Mouse (Mus musculus): ENCODE data around the gene Plac9a. TPM values are rescaled to one million over a fixed set of nuclear protein-coding genes. Genes with fewer than 3 reads are reported as not detected.
"Not testable (repeated sequence)": the region's sequence is repeated elsewhere in the genome, so short reads cannot be mapped to it uniquely, and the experiment has no call there.

Plac9a gene
- 0.48 and 2.3 TPM in 2 replicates for polyA plus RNA-seq (2015; fragmentation: Nextera tagmentation; extraction: Ambion mirVana)

DNA sequence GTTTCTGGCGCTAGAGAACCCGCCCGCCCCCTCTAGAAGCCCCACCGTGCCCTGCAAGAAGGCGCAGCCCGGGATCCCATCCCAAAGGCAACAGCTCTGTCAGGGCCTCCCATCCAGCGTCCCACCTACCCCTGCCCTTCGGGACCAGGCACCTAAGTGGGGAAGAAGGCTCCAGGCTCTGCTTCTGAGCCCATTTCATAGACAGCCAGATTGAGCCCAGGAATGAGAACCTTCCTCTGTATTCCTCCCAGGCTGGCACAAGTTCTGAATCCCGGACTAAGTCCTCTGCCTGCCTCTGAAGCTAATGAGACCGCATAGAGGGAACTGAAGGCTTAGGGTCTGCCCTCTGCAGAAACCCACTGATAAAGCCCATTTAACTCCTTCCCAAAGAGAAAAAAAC is at the start of gene Plac9a:
TSS of gene Plac9a (minus strand) at position 101 of the 400 bp plus-strand sequence.
- not testable (repeated sequence) for H3K4me3 ChIP-seq (replicated peaks); H3K27ac ChIP-seq; H3K36me3 ChIP-seq; H3K9me3 ChIP-seq; H3K4me2 ChIP-seq; H3K4me1 ChIP-seq; H3K27me3 ChIP-seq (replicated peaks); ATAC-seq (ENCODE audit: insufficient read depth, low FRiP score, low read depth); H3K9ac ChIP-seq
- WGBS = no CpG with 5 or more reads among the region's 10 CpGs

DNA sequence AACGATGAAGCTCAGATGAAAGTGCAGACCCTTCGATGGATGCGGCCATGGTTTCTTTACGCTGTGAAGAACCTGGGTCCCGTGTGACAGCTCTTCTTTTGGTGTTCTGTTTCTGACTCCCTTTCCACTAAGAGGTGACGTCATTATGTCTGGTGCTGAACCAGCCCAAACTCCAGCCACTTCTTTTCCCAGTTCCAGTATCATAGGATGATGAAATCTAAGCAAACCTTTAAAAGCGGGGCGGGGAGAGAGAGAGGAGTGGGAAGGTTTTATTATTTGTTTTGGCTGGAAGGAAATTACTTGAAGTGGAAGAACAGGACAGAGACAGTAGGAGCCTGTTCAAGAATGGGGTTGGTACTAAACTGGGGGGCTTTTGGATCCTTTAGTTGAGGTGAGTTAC is 35.1 kb upstream of the Plac9a start, which contains the start of gene Cphx1:
TSS of gene Cphx1 (plus strand) at position 301 of the 400 bp plus-strand sequence.
- H3K4me1 ChIP-seq; H3K27me3 ChIP-seq (replicated peaks); H3K36me3 ChIP-seq; ATAC-seq (ENCODE audit: insufficient read depth, low FRiP score, low read depth); H3K9me3 ChIP-seq; H3K4me2 ChIP-seq; H3K4me3 ChIP-seq (replicated peaks); H3K27ac ChIP-seq; H3K9ac ChIP-seq: not testable (repeated sequence)
- WGBS = no CpG with 5 or more reads among the region's 8 CpGs

DNA sequence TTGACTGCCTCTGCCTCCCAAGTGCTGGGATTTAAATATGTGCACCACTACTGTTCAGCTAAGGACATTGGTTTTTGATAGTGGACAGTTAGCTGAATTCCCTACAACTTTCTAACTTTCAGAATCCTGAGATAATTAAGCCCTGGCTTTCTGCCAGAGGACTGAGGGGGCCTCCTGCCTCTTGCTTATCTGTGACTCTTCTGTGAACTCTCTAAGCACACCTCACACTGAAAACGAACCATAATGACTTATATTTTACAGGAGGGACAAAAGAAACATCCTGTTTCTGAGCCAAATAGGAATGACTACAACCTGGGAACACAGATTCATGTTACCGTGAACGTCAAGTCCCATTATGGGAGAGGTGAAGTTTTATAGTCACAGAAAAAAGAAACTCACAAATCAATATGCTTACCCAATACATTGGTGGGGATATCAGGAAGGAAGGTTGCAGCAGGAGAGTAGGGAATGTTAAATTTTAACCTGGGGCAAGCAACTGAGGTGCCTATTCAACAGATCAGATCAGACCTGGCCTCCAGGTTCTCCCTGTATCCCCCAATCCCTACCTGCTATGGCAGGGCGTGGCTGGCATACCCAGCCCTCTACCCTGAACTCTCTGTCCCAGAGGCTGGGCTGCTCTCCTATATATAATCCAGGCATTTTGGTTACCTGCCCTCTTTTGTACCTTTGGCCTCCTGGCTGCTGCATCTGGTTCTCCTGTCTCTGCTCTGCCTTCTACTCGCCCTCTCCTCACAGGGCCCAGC is 34.1 kb upstream of the Plac9a start:
- H3K27me3 ChIP-seq (replicated peaks); H3K4me2 ChIP-seq; H3K27ac ChIP-seq; H3K9ac ChIP-seq; H3K9me3 ChIP-seq; H3K4me1 ChIP-seq; H3K36me3 ChIP-seq; H3K4me3 ChIP-seq (replicated peaks): not testable (repeated sequence)
- peak; percentile 79; the same call in 1 of the 2 replicates for ATAC-seq (ENCODE audit: insufficient read depth, low FRiP score, low read depth)
- no CpG with 5 or more reads among the region's 5 CpGs for WGBS

DNA sequence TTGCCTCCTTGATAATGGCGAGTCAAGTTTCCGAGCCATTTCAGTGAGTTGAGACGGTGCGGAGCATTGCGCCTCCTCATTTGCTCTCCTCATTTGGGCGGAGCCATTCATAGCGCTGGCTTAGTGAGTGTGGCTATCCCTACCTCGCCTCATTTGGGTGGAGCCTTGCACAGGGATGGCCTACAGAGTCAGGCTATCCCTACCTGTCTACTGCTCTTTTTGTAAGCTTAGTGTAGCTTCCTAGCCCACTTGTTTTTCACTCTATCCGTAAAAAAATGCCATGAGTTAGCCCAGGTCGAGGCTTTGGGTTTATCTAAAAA is 24.6 kb upstream of the Plac9a start, which contains the start of gene Tmem254a:
TSS of gene Tmem254a (minus strand) at position 111 of the 320 bp plus-strand sequence.
- peak; percentile 79 for ATAC-seq (ENCODE audit: insufficient read depth, low FRiP score, low read depth)
- H3K27ac ChIP-seq; H3K27me3 ChIP-seq (replicated peaks); H3K4me3 ChIP-seq (replicated peaks); H3K9ac ChIP-seq; H3K4me1 ChIP-seq; H3K36me3 ChIP-seq; H3K4me2 ChIP-seq; H3K9me3 ChIP-seq: not testable (repeated sequence)
- WGBS = no CpG with 5 or more reads among the region's 10 CpGs

DNA sequence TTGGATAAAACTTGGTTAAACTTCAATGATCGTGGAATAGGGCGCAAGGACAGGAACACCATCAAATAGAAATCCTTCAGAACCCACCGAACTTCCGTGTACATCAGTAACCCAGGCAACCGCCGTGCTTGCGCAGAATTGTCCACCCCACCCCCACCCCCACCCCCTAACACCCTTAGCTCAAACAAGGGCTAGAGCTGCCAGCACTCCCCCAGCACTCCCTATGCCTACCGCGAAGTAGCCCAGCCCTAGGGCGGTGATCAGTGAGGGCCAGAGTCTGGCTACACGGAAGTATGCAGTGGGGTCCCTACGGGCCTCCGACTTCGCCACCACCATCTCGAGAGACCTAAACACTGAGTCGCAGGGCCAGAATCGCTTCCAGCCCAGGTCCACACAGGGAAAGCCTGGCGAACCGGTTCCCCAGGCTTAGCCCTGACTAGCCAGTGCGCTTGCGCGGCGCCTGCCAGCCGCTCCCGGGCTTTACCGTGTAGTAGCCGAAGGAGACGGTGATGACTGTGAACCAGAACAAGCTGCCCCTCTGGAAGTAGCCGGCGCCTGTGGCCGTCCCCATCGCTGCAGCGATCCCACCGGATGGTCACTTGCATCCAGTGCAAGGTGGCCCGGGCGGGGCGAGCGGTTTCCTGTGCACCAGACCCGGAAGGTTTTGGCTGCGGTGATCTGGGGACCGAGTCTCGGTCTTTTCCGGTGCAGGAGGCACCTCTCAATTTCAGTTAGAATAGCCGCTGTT is 24.1 kb upstream of the Plac9a start:
- H3K4me2 ChIP-seq; H3K36me3 ChIP-seq; H3K4me1 ChIP-seq; H3K9me3 ChIP-seq; H3K9ac ChIP-seq; H3K27ac ChIP-seq; H3K4me3 ChIP-seq (replicated peaks); H3K27me3 ChIP-seq (replicated peaks): not testable (repeated sequence)
- ATAC-seq (ENCODE audit: insufficient read depth, low FRiP score, low read depth) = peak; percentile 75
- no CpG with 5 or more reads among the region's 44 CpGs for WGBS

DNA sequence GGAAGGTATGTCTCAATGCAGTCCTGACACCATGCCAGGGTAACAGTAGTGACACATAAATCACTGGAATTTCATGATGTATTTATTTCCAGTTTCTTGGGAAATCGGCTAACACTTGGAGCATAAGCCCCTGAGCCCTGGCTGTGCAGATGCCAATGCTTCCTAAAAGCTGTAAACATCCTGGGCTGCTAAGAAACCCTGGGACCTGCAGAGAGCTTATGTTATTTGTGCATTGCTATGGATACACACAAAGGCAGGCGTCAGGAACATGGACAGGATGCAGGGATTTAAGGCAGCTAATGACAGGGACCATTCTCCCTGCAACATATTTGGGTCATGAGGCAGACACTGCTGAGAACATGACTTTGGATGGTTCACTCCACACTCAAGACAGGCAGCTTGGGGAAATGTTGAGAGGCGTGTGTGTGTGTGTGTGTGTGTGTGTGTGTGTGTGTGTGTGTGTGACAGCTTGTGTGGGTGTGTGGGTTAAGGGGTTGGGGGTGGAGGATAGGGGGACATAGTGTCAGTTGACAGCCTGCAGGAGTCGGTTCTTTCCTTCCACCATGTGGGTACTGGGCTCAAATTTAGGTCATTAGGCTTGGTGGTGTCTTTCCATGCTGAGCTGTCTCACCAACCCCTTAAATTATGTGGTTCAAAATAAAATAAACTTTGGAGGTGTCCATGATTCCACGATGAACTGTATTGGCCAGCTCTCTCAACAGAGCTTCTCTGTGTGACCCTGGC is 15.7 kb upstream of the Plac9a start:
- H3K9ac ChIP-seq; H3K4me1 ChIP-seq; H3K4me3 ChIP-seq (replicated peaks); ATAC-seq (ENCODE audit: insufficient read depth, low FRiP score, low read depth); H3K27me3 ChIP-seq (replicated peaks); H3K9me3 ChIP-seq; H3K4me2 ChIP-seq; H3K36me3 ChIP-seq; H3K27ac ChIP-seq: not testable (repeated sequence)
- no CpG with 5 or more reads among the region's 5 CpGs for WGBS

DNA sequence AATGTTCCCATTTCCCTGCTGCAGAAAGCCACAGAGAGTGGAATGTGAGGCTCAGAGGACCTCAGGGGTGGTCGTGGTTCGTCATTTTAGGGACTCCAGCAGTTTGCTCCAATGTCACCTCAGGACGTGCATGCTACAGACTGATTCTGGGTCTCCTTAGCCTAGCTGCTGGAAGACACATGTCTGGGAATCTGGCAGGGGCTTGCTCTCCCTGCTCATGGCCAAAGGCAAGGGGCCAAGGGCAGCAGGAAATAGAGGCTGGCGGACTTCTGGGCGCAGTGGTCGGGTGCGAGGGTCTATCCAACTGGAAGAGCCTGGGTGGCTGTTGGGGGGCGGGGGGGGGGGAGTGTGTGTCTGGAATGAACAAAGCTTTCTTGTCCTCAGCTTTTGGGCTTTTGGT is 6.1 kb upstream of the Plac9a start:
- H3K27me3 ChIP-seq (replicated peaks); H3K27ac ChIP-seq; H3K4me2 ChIP-seq; H3K9me3 ChIP-seq; ATAC-seq (ENCODE audit: insufficient read depth, low FRiP score, low read depth); H3K9ac ChIP-seq; H3K4me1 ChIP-seq; H3K36me3 ChIP-seq; H3K4me3 ChIP-seq (replicated peaks): not testable (repeated sequence)
- no CpG with 5 or more reads among the region's 8 CpGs for WGBS

DNA sequence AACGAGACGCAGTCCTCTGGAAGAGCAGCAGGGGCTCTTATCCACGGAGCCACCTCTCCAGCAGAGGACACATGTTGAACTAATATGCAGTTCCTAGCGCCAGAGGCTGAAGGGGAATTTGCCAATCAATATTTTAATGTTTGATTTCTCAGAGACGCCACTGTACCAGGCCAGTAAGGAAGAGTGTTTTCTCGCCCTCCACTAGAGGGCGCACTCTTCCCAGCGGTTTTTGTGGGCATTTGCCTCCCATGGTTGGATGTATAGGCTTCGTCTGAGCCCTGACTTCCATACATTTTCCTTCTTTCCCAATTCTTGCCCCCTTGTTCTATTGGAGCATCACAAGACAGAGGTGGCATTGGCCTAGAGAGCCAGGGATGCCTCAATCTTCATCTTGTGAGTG is 4.4 kb upstream of the Plac9a start:
- H3K4me2 ChIP-seq; H3K36me3 ChIP-seq; H3K4me1 ChIP-seq; H3K27me3 ChIP-seq (replicated peaks); H3K4me3 ChIP-seq (replicated peaks); H3K9me3 ChIP-seq; H3K27ac ChIP-seq; H3K9ac ChIP-seq; ATAC-seq (ENCODE audit: insufficient read depth, low FRiP score, low read depth): not testable (repeated sequence)
- WGBS = no CpG with 5 or more reads among the region's 9 CpGs

DNA sequence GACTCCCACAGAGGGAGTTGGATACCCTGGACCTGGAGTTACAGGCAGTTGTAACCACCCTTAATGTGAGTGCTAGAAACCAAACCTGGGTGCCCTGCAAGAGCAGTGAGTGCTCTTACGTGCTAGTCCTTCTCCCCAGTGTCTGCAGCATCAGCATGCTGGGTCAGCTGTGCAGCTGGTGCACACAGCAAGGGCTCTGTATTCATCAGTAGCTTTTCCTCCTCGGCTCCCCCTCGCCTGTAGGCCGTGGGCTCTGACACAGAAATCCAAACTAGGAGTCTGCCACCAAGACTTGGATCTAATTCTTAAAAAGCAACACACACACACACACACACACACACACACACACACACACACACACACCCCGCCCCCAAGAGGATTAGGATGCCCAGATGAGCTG is 2.3 kb upstream of the Plac9a start:
- not testable (repeated sequence) for H3K9me3 ChIP-seq; ATAC-seq (ENCODE audit: insufficient read depth, low FRiP score, low read depth); H3K4me3 ChIP-seq (replicated peaks); H3K4me1 ChIP-seq; H3K36me3 ChIP-seq; H3K4me2 ChIP-seq; H3K27me3 ChIP-seq (replicated peaks); H3K9ac ChIP-seq; H3K27ac ChIP-seq
- 80% methylated on average over 1 of the region's 5 CpGs for WGBS

DNA sequence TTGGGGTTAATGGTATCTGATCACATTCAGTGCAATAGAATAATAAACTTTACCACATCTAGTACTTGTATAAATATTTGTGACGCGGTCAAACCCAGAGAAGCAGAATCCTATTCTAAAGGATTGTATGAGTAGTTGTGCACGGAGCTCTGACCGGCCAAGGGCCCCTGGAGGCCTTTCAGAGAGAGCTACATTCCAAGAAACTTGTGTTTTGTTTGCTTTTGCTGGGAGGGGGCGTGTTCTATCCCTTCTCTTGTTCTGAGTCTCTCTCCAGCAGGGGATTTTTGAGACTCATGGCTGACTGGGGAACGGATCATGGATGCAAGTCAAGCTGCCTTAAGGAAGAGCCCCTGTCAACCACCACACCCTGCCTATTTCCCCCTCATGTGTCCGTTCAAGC is 7.2 kb downstream of the Plac9a start:
- H3K4me1 ChIP-seq; ATAC-seq (ENCODE audit: insufficient read depth, low FRiP score, low read depth); H3K4me2 ChIP-seq; H3K9ac ChIP-seq; H3K27ac ChIP-seq; H3K27me3 ChIP-seq (replicated peaks); H3K9me3 ChIP-seq; H3K36me3 ChIP-seq; H3K4me3 ChIP-seq (replicated peaks): not testable (repeated sequence)
- no CpG with 5 or more reads among the region's 7 CpGs for WGBS

DNA sequence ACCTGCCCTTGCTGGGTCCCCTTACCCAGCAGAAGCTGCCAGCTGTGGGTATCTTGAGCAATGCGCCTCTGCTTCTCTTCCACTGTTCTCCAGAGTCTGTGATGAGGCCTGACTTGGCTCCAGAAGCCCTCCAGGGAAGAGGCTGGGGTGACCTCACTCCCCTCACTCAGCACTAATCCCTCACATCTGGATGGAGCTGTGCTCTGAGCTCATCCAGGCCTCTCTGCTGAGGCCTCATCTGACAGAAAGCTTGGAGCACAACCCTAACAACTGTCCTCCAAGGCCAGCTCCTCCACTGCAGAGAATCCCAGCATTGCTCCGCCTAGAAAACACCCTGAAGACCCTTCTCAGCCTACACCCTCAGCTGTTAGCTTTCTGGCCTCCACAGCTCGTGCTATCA is 8.3 kb downstream of the Plac9a start:
- not testable (repeated sequence) for H3K9ac ChIP-seq; H3K4me1 ChIP-seq; H3K27ac ChIP-seq; H3K36me3 ChIP-seq; H3K9me3 ChIP-seq; H3K27me3 ChIP-seq (replicated peaks); H3K4me3 ChIP-seq (replicated peaks); H3K4me2 ChIP-seq
- no CpG with 5 or more reads among the region's 3 CpGs for WGBS
- ATAC-seq (ENCODE audit: insufficient read depth, low FRiP score, low read depth) = peak; percentile 71; the same call in 1 of the 2 replicates

DNA sequence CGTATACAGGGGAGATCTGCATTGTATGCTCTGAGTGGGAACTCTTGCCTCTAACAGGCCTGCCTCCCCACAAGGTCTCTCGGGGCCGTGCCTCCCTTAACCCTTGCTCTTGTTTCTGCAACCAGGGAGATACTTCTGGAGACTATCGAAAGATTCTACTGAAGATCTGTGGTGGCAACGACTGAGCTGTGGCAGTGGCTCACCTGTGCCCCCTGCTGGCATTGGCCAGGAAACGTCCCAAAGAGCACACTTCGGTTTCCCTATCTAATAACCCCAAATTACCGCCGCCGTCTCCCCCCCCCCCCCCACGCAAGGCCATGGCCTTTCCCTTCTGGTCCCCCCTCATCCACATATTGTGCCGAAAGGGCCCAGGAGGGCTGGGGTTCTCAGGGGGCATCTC is 17.0 kb downstream of the Plac9a start:
- not testable (repeated sequence) for H3K4me1 ChIP-seq; ATAC-seq (ENCODE audit: insufficient read depth, low FRiP score, low read depth); H3K9me3 ChIP-seq; H3K27me3 ChIP-seq (replicated peaks); H3K4me3 ChIP-seq (replicated peaks); H3K9ac ChIP-seq; H3K4me2 ChIP-seq; H3K27ac ChIP-seq; H3K36me3 ChIP-seq
- WGBS = no CpG with 5 or more reads among the region's 12 CpGs

Measured in stomach, embryonic 15.5 days (tissue).